Mouse (Mus musculus) forebrain, embryonic 14.5 days (tissue): ENCODE measurements around the gene B4galnt3. TPM values are rescaled to one million over a fixed set of nuclear protein-coding genes. Genes with fewer than 3 reads are reported as not detected.

Source experiments
- ATAC-seq: fragments of 200-750 bp; cut with Nextera tagmentation; 2 replicates; pipeline ENCODE4 v1.8.0; 2017; ENCODE audit warnings: mild to moderate bottlenecking, moderate library complexity
- DNase-seq: peaks from one replicate; pipeline ENCODE4 v3.0.0-alpha.2; 2015; ENCODE audit warnings: low spot score
- H3K27ac ChIP-seq: fragments of 300-500 bp; sonication (generic); 2 replicates; pipeline ENCODE4 v1.5.1; 2014; ENCODE audit warnings: low read depth, mild to moderate bottlenecking, control low read depth, low read length, moderate library complexity
- H3K27me3 ChIP-seq: fragments of 300-500 bp; sonication (generic); replicated peaks from 2 replicates; pipeline ENCODE4 v1.6.1; 2014; ENCODE audit warnings: low read length, control low read depth, mixed read lengths; ENCODE audit not compliant: control insufficient read depth, insufficient read depth
- H3K36me3 ChIP-seq: fragments of 300-500 bp; sonication (generic); 2 replicates; pipeline ENCODE4 v1.6.1; 2014; ENCODE audit warnings: low read length, control low read depth; ENCODE audit not compliant: control insufficient read depth, insufficient read depth
- H3K4me1 ChIP-seq: fragments of 300-500 bp; sonication (generic); 2 replicates; pipeline ENCODE4 v1.6.1; 2014; ENCODE audit warnings: antibody characterized with exemption, low read length, control low read depth; ENCODE audit not compliant: control insufficient read depth, insufficient read depth
- H3K4me2 ChIP-seq: fragments of 300-500 bp; sonication (generic); 2 replicates; pipeline ENCODE4 v1.6.1; 2014; ENCODE audit warnings: mild to moderate bottlenecking, control low read depth, low read length
- H3K4me3 ChIP-seq: fragments of 300-500 bp; sonication (generic); 2 replicates; pipeline ENCODE4 v1.5.1; 2014; ENCODE audit warnings: low read depth, low read length, control low read depth
- H3K9ac ChIP-seq: fragments of 300-500 bp; sonication (generic); 2 replicates; pipeline ENCODE4 v1.6.1; 2014; ENCODE audit warnings: mild to moderate bottlenecking, low read length, control low read depth, moderate library complexity
- H3K9me3 ChIP-seq: fragments of 300-500 bp; sonication (generic); replicated peaks from 2 replicates; pipeline ENCODE4 v1.6.1; 2016; ENCODE audit warnings: low read length, control low read depth, mixed read lengths; ENCODE audit not compliant: control insufficient read depth
- WGBS: fragments of 180-500 bp; shearing (Covaris S2); extraction: QIAGEN DNeasy Blood & Tissue Kit; methylation state at CpG from one replicate; pipeline ENCODE4 v1.1.7; 2014; 5-methylcytosine and 5-hydroxymethylcytosine counted together
- polyA plus RNA-seq: library from polyadenylated mRNA; unstranded; fragments of >200 nt; fragmentation: Nextera tagmentation; extraction: Ambion mirVana; gene quantifications from 2 replicates; pipeline ENCODE4 v1.2.1, GENCODE M21; 2014

B4galnt3 gene
- polyA plus RNA-seq, 1 experiment from 2014 or later: not detected

DNA sequence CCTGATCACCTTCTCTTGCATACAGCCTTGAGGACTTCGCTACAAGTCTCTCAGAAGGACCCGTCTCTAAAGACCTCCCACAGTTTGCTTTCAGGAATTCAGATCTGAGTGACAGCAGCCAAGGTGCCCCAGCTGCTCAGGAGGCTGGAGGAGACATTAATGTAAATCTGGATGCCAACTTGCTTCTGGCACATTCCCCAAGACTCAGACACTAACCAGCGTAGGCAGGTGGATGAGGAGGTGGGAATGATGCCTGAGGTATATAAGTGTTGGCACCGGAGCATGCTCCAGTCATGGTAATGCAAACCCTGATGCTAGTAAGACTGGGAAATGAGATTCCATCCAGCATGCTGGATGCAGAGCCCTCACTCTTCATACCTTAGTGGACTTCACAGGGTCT, 129.6 kb downstream of the B4galnt3 start:
- Histone ChIP-seq H3K4me2 (no peak overlapping the region), H3K9ac (no peak overlapping the region), H3K36me3 (no peaks in the 10 kb centered on the region), H3K27ac (no peak overlapping the region), H3K9me3 (no peaks in the 10 kb centered on the region), H3K27me3 (no peaks in the 10 kb centered on the region), H3K4me3 (no peak overlapping the region), H3K4me1 (peaks cover 3% of the 10 kb centered on the region)
- WGBS: 78% methylated on average over 4 of the region's 4 CpGs
- DNase-seq: no peak
- ATAC-seq: no peak

GRCm38 (mm10) chr6:120162928-120163327, 131.4 kb downstream of the B4galnt3 start:
- DNase-seq: no peak
- no peak overlapping the region for H3K4me3 ChIP-seq
- no peaks in the 10 kb centered on the region for H3K27me3 ChIP-seq
- H3K4me2 ChIP-seq: no peak overlapping the region
- WGBS: 89% methylated on average over 6 of the region's 6 CpGs
- no peak overlapping the region for H3K27ac ChIP-seq
- no peak overlapping the region for H3K9ac ChIP-seq
- no peaks in the 10 kb centered on the region for H3K36me3 ChIP-seq
- no peaks in the 10 kb centered on the region for H3K9me3 ChIP-seq
- peaks cover 11% of the 10 kb centered on the region for H3K4me1 ChIP-seq
- no peak for ATAC-seq

- Histone ChIP-seq H3K27ac (peak overlapping the region; percentile 65; the same call in 1 of the 2 replicates), H3K9ac (no peak overlapping the region), H3K4me1 (peaks cover 15% of the 10 kb centered on the region), H3K4me3 (no peak overlapping the region), H3K4me2 (no peak overlapping the region), H3K9me3 (no peaks in the 10 kb centered on the region), H3K27me3 (no peaks in the 10 kb centered on the region), H3K36me3 (no peaks in the 10 kb centered on the region)
- ATAC-seq (peak; percentile 88), DNase-seq (peak; percentile 92)
- 29% methylated on average over 9 of the region's 9 CpGs for WGBS
Observed at GRCm38 (mm10) chr6:120159133-120159901, 135.0 kb downstream of the B4galnt3 start.

- Histone ChIP-seq H3K27ac (peak overlapping the region; percentile 15; the same call in 1 of the 2 replicates), H3K4me2 (no peak overlapping the region), H3K9ac (no peak overlapping the region), H3K36me3 (no peaks in the 10 kb centered on the region), H3K4me3 (no peak overlapping the region), H3K9me3 (no peaks in the 10 kb centered on the region), H3K27me3 (no peaks in the 10 kb centered on the region), H3K4me1 (peaks cover 15% of the 10 kb centered on the region)
- DNase-seq: peak; percentile 80
- ATAC-seq: peak; percentile 50
- 17% methylated on average over 6 of the region's 6 CpGs for WGBS
Observed at GRCm38 (mm10) chr6:120157479-120157878, 136.9 kb downstream of the B4galnt3 start.

- ATAC-seq (no peak), DNase-seq (no peak)
- no peak overlapping the region for H3K27ac ChIP-seq
- H3K4me1 ChIP-seq: peaks cover 15% of the 10 kb centered on the region
- WGBS: 84% methylated on average over 4 of the region's 4 CpGs
- H3K9ac ChIP-seq: no peak overlapping the region
- H3K36me3 ChIP-seq: no peaks in the 10 kb centered on the region
- H3K4me3 ChIP-seq: no peak overlapping the region
- no peaks in the 10 kb centered on the region for H3K9me3 ChIP-seq
- H3K4me2 ChIP-seq: no peak overlapping the region
- no peaks in the 10 kb centered on the region for H3K27me3 ChIP-seq
Observed at GRCm38 (mm10) chr6:120155510-120155909, 138.8 kb downstream of the B4galnt3 start.

DNA sequence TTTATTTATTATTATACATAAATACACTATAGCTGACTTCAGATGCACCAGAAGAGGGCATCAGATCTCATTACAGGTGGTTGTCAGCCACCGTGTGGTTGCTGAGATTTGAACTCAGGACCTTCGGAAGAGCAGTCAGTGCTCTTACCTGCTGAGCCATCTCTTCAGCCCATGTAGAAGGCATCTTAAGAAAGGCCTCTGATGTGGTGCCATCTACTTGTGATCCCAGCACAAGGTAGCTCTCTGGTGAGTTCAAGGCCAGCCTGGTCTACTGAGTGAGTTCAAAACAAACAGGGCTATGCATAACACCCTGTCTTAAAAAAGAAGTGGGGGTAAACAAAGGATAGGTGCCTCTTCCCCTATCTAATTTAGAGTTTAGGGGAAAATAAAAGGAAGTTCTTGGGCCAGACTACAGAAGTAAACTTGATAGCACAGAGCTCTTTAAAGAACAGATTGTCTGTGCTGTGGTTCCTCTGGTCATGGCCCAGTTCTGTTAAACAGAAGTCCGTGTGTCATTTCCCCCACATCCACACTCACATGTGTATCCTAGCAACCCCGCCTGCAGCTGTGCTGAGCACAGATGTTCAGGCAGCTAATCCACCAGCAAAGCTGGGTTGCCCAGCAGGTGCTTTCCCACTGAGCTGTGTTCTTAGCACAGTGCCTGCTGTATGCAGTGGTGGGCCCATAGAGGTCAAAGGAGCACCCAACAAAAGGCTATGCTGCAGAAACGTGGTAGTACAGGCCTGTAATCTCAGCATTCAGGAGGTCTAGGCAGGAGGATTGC, 139.6 kb downstream of the B4galnt3 start:
- Histone ChIP-seq H3K9ac (no peak overlapping the region), H3K36me3 (no peaks in the 10 kb centered on the region), H3K4me1 (peaks cover 12% of the 10 kb centered on the region), H3K4me3 (no peak overlapping the region), H3K4me2 (no peak overlapping the region), H3K27me3 (no peaks in the 10 kb centered on the region), H3K27ac (no peak overlapping the region), H3K9me3 (no peaks in the 10 kb centered on the region)
- WGBS: 64% methylated on average over 5 of the region's 5 CpGs
- no peak for ATAC-seq
- DNase-seq: peak; percentile 23

Other genes with a start within 250 kb of the B4galnt3 start
- not detected in 2 replicates for gene Ninj2, start 201.2 kb downstream of the B4galnt3 start, polyA plus RNA-seq
- not detected in 2 replicates for gene D330020A13Rik, start 195 bp downstream of the B4galnt3 start, polyA plus RNA-seq
- gene Kdm5a, start 69.6 kb upstream of the B4galnt3 start, polyA plus RNA-seq: 41.5 and 46.2 TPM in 2 replicates
- 12.3 and 14.5 TPM in 2 replicates for gene Ccdc77, start 69.8 kb upstream of the B4galnt3 start, polyA plus RNA-seq
- gene Il17ra, start 168.7 kb upstream of the B4galnt3 start, polyA plus RNA-seq: 1.1 and 3.5 TPM in 2 replicates
- gene Tmem121b, start 199.2 kb upstream of the B4galnt3 start, polyA plus RNA-seq: 3.0 and 3.5 TPM in 2 replicates
- gene Hdhd5, start 236.8 kb upstream of the B4galnt3 start, polyA plus RNA-seq: 9.0 and 10.4 TPM in 2 replicates